Mouse (Mus musculus): ENCODE measurements at regions not wholly inside any gene's neighbourhood (a gene's known extent, or its start where the extent isn't known, plus 50 kb on each side); places are given as distances from the start of the nearest gene placed in this dataset.
A peak's percentile ranks its signal among the peaks of the same experiment; 100 is the strongest.

DNA sequence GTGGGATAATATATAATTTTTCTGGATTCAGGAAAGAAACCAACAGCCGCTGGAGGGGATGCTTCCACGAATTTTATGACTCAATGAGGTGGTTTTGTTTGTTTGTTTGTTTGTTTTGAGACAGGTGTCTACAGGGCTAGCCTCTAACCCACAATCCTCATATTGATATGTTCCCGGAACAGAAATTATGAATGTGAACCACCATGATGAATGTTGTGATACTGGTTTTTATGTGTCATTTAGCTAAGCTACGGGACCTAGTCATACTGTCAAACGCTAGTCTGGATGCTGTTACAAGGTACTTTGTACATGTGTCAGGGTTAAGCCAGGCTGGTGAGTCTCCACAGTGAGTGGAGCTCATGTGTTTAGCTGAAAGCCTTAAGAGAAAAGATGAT, 100.6 kb upstream of the Cpsf6 start:
- no peak for ATAC-seq (replicated peaks)
- peaks cover 4% of the 10 kb centered on the region; the same call in 1 of the 2 replicates for H3K4me1 ChIP-seq
- 84% methylated on average over 5 of the region's 5 CpGs for WGBS

GRCm38 (mm10) chr10:117479721-117480455, 100.1 kb upstream of the Cpsf6 start:
- no peaks in the 10 kb centered on the region for H3K36me3 ChIP-seq (replicated peaks)
- no peaks in the 10 kb centered on the region for H3K9me3 ChIP-seq
- H3K9ac ChIP-seq: no peak overlapping the region
- H3K27me3 ChIP-seq (replicated peaks): no peaks in the 10 kb centered on the region; the same call in 1 of the 2 replicates
- ATAC-seq (replicated peaks): no peak
- H3K4me1 ChIP-seq: peaks cover 4% of the 10 kb centered on the region; the same call in 1 of the 2 replicates
- 87% methylated on average over 12 of the region's 12 CpGs for WGBS
- H3K4me2 ChIP-seq: no peak overlapping the region
- H3K4me3 ChIP-seq: no peak overlapping the region
- H3K27ac ChIP-seq: no peak overlapping the region

More for the DNA sequence above, 100.6 kb upstream of the Cpsf6 start:
- Histone ChIP-seq H3K4me2 (no peak overlapping the region), H3K27me3 (replicated peaks) (no peaks in the 10 kb centered on the region; the same call in 1 of the 2 replicates), H3K4me3 (no peak overlapping the region), H3K9me3 (no peaks in the 10 kb centered on the region), H3K9ac (no peak overlapping the region), H3K36me3 (replicated peaks) (no peaks in the 10 kb centered on the region), H3K27ac (no peak overlapping the region)

DNA sequence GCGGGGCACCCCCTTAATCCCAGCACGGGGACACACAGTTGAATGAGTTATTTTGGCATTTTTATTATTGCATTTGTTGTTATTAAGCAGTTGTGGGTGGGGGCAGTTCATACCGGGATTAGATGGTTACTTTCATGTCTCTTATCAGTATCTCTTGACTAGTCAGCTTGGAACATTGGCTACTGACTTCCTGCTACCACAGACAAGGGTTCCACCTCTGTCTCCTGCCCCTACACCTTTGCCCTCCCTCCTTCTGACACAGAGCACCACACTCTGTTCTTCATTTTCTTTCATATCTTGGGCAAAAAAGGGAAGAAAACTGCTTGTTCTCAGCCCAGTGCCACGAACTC, 99.1 kb upstream of the Cpsf6 start:
- WGBS: 61% methylated on average over 4 of the region's 4 CpGs
- Histone ChIP-seq H3K27me3 (replicated peaks) (no peaks in the 10 kb centered on the region; the same call in 1 of the 2 replicates), H3K36me3 (replicated peaks) (no peaks in the 10 kb centered on the region), H3K9ac (no peak overlapping the region), H3K4me3 (no peak overlapping the region), H3K27ac (no peak overlapping the region), H3K4me1 (peaks cover 4% of the 10 kb centered on the region; the same call in 1 of the 2 replicates), H3K9me3 (no peaks in the 10 kb centered on the region), H3K4me2 (no peak overlapping the region)
- ATAC-seq (replicated peaks): no peak

- 29% methylated on average over 23 of the region's 23 CpGs for WGBS
- peak; percentile 88 for ATAC-seq (replicated peaks)
- H3K9me3 ChIP-seq: no peaks in the 10 kb centered on the region
- H3K4me3 ChIP-seq: peak overlapping the region; percentile 25
- H3K4me2 ChIP-seq: peak overlapping the region; percentile 48
- H3K9ac ChIP-seq: peak overlapping the region; percentile 25; the same call in 1 of the 2 replicates
- H3K36me3 ChIP-seq (replicated peaks): no peaks in the 10 kb centered on the region
- H3K27me3 ChIP-seq (replicated peaks): no peaks in the 10 kb centered on the region; the same call in 1 of the 2 replicates
- peaks cover 4% of the 10 kb centered on the region; the same call in 1 of the 2 replicates for H3K4me1 ChIP-seq
- peak overlapping the region; percentile 63 for H3K27ac ChIP-seq
These were observed 98.6 kb upstream of the Cpsf6 start for GRCm38 (mm10) chr10:117478202-117478930.

- WGBS: 47% methylated on average over 12 of the region's 12 CpGs
- Histone ChIP-seq H3K4me2 (peak overlapping the region; percentile 48), H3K4me3 (peak overlapping the region; percentile 25), H3K36me3 (replicated peaks) (no peaks in the 10 kb centered on the region), H3K9me3 (no peaks in the 10 kb centered on the region), H3K27ac (peak overlapping the region; percentile 63), H3K27me3 (replicated peaks) (no peaks in the 10 kb centered on the region; the same call in 1 of the 2 replicates), H3K9ac (no peak overlapping the region; the same call in 1 of the 2 replicates), H3K4me1 (peaks cover 4% of the 10 kb centered on the region; the same call in 1 of the 2 replicates)
- peak; percentile 60; the same call in 1 of the 2 replicates for ATAC-seq (replicated peaks)
These were observed 97.8 kb upstream of the Cpsf6 start for GRCm38 (mm10) chr10:117477331-117478201.

DNA sequence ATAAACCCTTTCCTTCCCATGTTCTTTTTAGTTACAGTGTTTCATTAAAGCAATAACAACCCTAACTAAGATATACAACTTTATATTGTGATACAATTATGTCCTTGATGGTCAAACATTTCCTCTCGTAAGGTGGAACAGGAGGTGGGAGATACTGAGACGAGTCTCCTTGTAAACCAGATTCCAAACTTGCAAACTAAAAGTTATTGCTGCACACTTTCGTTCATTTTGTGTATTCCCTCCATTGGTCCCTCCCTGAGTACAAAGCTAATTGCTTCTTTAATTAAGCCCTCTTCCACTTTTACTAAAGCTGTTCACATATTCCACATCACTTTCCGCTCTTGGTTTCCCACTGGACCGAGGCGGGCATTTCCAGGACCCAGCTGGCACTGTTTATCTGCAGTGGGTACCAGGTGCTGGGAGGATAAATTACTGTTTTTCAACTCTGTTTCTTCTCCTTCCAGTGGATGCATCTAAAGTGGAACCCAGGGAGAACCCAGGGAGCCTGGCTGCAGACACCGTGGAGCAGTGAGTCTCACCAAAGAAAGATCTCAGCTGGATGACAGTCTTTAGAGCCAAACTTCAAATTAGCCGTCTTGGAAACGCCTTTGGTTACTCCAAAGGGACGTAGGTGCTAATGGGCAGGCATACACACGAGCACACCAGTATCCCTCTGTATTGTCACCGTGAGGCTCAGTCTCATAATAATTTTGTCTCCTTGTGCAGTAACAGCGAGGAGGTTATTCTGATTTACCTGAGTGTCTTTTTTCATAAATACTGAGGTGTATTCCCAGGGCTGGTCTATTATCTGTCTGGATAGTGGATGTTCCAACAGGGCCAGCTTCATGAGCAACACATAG, 95.5 kb upstream of the Cpsf6 start:
- Histone ChIP-seq H3K9ac (no peak overlapping the region), H3K27me3 (replicated peaks) (no peaks in the 10 kb centered on the region; the same call in 1 of the 2 replicates), H3K9me3 (no peaks in the 10 kb centered on the region), H3K4me2 (no peak overlapping the region), H3K4me3 (no peak overlapping the region), H3K27ac (no peak overlapping the region), H3K36me3 (replicated peaks) (no peaks in the 10 kb centered on the region), H3K4me1 (peaks cover 4% of the 10 kb centered on the region; the same call in 1 of the 2 replicates)
- 78% methylated on average over 13 of the region's 13 CpGs for WGBS
- no peak for ATAC-seq (replicated peaks)

GRCm38 (mm10) chr10:117474351-117475085, 94.7 kb upstream of the Cpsf6 start:
- no peak overlapping the region for H3K4me3 ChIP-seq
- H3K4me1 ChIP-seq: peaks cover 4% of the 10 kb centered on the region; the same call in 1 of the 2 replicates
- no peaks in the 10 kb centered on the region for H3K9me3 ChIP-seq
- no peaks in the 10 kb centered on the region for H3K36me3 ChIP-seq (replicated peaks)
- H3K9ac ChIP-seq: no peak overlapping the region
- H3K27me3 ChIP-seq (replicated peaks): no peaks in the 10 kb centered on the region
- no peak for ATAC-seq (replicated peaks)
- WGBS: 91% methylated on average over 4 of the region's 4 CpGs
- H3K27ac ChIP-seq: no peak overlapping the region
- no peak overlapping the region for H3K4me2 ChIP-seq

GRCm38 (mm10) chr10:117473471-117473870, 93.7 kb upstream of the Cpsf6 start:
- ATAC-seq (replicated peaks): no peak
- Histone ChIP-seq H3K9me3 (no peaks in the 10 kb centered on the region), H3K4me3 (no peak overlapping the region), H3K9ac (no peak overlapping the region), H3K36me3 (replicated peaks) (no peaks in the 10 kb centered on the region), H3K27me3 (replicated peaks) (no peaks in the 10 kb centered on the region), H3K4me1 (peaks cover 4% of the 10 kb centered on the region; the same call in 1 of the 2 replicates), H3K4me2 (no peak overlapping the region), H3K27ac (no peak overlapping the region)
- WGBS: 93% methylated on average over 4 of the region's 4 CpGs

DNA sequence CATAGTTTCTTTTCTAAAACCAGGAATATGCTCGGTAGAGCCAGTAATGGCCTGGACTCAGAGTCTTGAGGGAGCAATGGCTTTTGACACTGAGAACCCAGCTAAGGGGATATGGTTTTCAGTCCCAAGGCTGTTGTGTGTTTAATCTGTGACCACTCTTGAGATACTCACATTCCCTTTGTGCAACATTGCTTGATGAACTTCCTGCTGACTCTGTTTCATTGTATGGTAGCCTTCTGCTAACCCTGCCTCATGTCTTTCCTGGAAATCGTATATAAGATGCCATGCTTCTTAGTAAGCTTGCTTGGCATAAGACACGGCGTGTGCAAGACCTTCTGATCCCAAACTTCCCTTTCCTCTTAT, 92.7 kb upstream of the Cpsf6 start:
- H3K27ac ChIP-seq: no peak overlapping the region
- H3K4me3 ChIP-seq: no peak overlapping the region
- no peak overlapping the region for H3K4me2 ChIP-seq
- ATAC-seq (replicated peaks): no peak
- no peaks in the 10 kb centered on the region for H3K4me1 ChIP-seq
- WGBS: 88% methylated on average over 4 of the region's 4 CpGs
- H3K9me3 ChIP-seq: no peaks in the 10 kb centered on the region
- H3K36me3 ChIP-seq (replicated peaks): no peaks in the 10 kb centered on the region
- no peak overlapping the region for H3K9ac ChIP-seq
- no peaks in the 10 kb centered on the region for H3K27me3 ChIP-seq (replicated peaks)

DNA sequence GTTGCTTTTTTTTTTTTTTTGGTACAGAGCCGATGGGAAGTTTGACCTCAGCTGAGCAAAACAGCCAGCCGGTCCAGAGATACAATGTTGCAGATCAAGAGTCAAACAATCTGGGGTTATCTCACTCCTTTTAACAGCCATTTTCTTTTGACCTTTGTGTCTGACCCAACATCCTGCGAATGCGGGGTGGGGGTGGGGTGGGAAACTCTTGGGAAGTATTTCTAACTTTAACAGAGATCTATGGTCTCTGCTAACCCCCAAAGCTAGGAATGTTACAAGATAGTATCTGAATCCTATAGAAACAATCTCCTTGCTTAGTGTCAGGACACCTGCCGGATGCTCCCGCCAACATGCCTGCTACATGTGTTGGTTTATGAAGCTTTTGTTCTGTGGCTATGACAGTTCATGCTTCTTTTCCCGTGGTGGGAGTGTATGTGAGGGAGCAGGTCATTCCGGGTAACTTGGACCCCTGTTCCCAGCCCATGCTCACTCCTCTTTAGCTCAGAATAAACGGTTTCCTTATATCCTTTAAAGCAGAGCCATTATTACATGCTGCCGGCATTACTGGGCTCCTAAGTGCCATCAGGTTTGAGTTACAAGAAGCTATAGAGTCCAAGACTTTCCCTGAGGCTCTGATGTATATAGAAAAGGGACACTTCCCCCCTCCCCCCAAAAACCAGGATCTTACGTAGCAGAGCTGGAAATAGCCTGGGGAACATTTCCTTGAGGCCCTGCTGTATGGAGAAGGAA, 92.2 kb upstream of the Cpsf6 start:
- Histone ChIP-seq H3K4me1 (no peaks in the 10 kb centered on the region), H3K4me3 (no peak overlapping the region), H3K9ac (no peak overlapping the region), H3K27me3 (replicated peaks) (no peaks in the 10 kb centered on the region), H3K36me3 (replicated peaks) (no peaks in the 10 kb centered on the region), H3K27ac (no peak overlapping the region), H3K4me2 (no peak overlapping the region), H3K9me3 (no peaks in the 10 kb centered on the region)
- 80% methylated on average over 11 of the region's 11 CpGs for WGBS
- no peak for ATAC-seq (replicated peaks)

Measured in midbrain, embryonic 15.5 days (tissue).